Mouse (Mus musculus) liver, embryonic 13.5 days (tissue): ENCODE results near the gene Ppp5c. TPM values are rescaled to one million over a fixed set of nuclear protein-coding genes. Genes with fewer than 3 reads are reported as not detected.

Experiments used
- ATAC-seq: fragments of 200-750 bp; cut with Nextera tagmentation; 2 replicates; pipeline ENCODE4 v1.8.0; 2017; ENCODE audit warnings: low read depth, mild to moderate bottlenecking, moderate number of reproducible peaks, moderate library complexity
- DNase-seq: peaks from one replicate; pipeline ENCODE4 v3.0.0; 2022
- H3K27ac ChIP-seq: fragments of 300-500 bp; sonication (generic); 2 replicates; pipeline ENCODE4 v1.5.1; 2015; ENCODE audit warnings: moderate library complexity, mild to moderate bottlenecking, inconsistent platforms
- H3K27me3 ChIP-seq: fragments of 300-500 bp; sonication (generic); 2 replicates; pipeline ENCODE4 v1.6.1; 2015; ENCODE audit warnings: mild to moderate bottlenecking, inconsistent platforms
- H3K36me3 ChIP-seq: fragments of 300-500 bp; sonication (generic); 2 replicates; pipeline ENCODE4 v1.6.1; 2015; ENCODE audit warnings: mild to moderate bottlenecking, inconsistent platforms
- H3K4me1 ChIP-seq: fragments of 300-500 bp; sonication (generic); replicated peaks from 2 replicates; pipeline ENCODE4 v1.6.1; 2015; ENCODE audit warnings: inconsistent platforms
- H3K4me2 ChIP-seq: fragments of 300-500 bp; sonication (generic); 2 replicates; pipeline ENCODE4 v1.6.1; 2015; ENCODE audit warnings: inconsistent platforms, mild to moderate bottlenecking, moderate library complexity
- H3K4me3 ChIP-seq: fragments of 300-500 bp; sonication (generic); replicated peaks from 2 replicates; pipeline ENCODE4 v1.5.1; 2015; ENCODE audit warnings: mild to moderate bottlenecking, inconsistent platforms
- H3K9ac ChIP-seq: fragments of 300-500 bp; sonication (generic); 2 replicates; pipeline ENCODE4 v1.6.1; 2015; ENCODE audit warnings: mild to moderate bottlenecking, inconsistent platforms
- H3K9me3 ChIP-seq: fragments of 300-500 bp; sonication (generic); replicated peaks from 2 replicates; pipeline ENCODE4 v1.6.1; 2016; ENCODE audit warnings: inconsistent platforms
- WGBS: fragments of 180-500 bp; shearing (Covaris S2); methylation state at CpG from one replicate; pipeline ENCODE4 v1.1.7; 2015; ENCODE audit not compliant: insufficient replicate concordance; 5-methylcytosine and 5-hydroxymethylcytosine counted together
- polyA plus RNA-seq: library from polyadenylated mRNA; unstranded; fragments of >200 nt; fragmentation: Nextera tagmentation; extraction: Ambion mirVana; gene quantifications from 2 replicates; pipeline ENCODE4 v1.2.1, GENCODE M21; 2015

Ppp5c gene
- polyA plus RNA-seq, 1 experiment from 2014 or later, result 54.0 TPM

- H3K36me3 ChIP-seq, result no peaks in the 10 kb centered on the region
- 30% methylated on average over 3 of the region's 3 CpGs for WGBS
- ATAC-seq, result no peak
Measured at GRCm38 (mm10) chr7:16971160-16971559, 56.6 kb downstream of the Ppp5c start.

GRCm38 (mm10) chr7:16968414-16968813 is 59.3 kb downstream of the Ppp5c start:
- H3K27ac ChIP-seq, result peak overlapping the region; percentile 57
- H3K27me3 ChIP-seq, result no peaks in the 10 kb centered on the region
- no peak overlapping the region for H3K4me2 ChIP-seq
- H3K36me3 ChIP-seq, result no peaks in the 10 kb centered on the region
- no peaks in the 10 kb centered on the region for H3K9me3 ChIP-seq
- 51% methylated on average over 6 of the region's 6 CpGs for WGBS
- H3K4me1 ChIP-seq, result no peaks in the 10 kb centered on the region
- no peak overlapping the region for H3K4me3 ChIP-seq
- no peak for DNase-seq
- ATAC-seq, result peak; percentile 41; the same call in 1 of the 2 replicates
- no peak overlapping the region for H3K9ac ChIP-seq

More at GRCm38 (mm10) chr7:16971160-16971559, 56.6 kb downstream of the Ppp5c start:
- DNase-seq, result no peak
- Histone ChIP-seq H3K9me3 (no peaks in the 10 kb centered on the region), H3K27me3 (no peaks in the 10 kb centered on the region), H3K4me1 (peaks cover 4% of the 10 kb centered on the region; the same call in 1 of the 2 replicates), H3K9ac (no peak overlapping the region), H3K4me3 (no peak overlapping the region), H3K27ac (no peak overlapping the region), H3K4me2 (no peak overlapping the region)

GRCm38 (mm10) chr7:16961678-16962077 is 66.0 kb downstream of the Ppp5c start:
- H3K4me3 ChIP-seq, result no peak overlapping the region
- DNase-seq (no peak), ATAC-seq (no peak)
- no peak overlapping the region for H3K4me2 ChIP-seq
- H3K9me3 ChIP-seq, result no peaks in the 10 kb centered on the region
- no peaks in the 10 kb centered on the region for H3K36me3 ChIP-seq
- no peak overlapping the region for H3K9ac ChIP-seq
- H3K27me3 ChIP-seq, result peaks cover 22% of the 10 kb centered on the region; the same call in 1 of the 2 replicates
- no peaks in the 10 kb centered on the region for H3K4me1 ChIP-seq
- WGBS, result 51% methylated on average over 5 of the region's 5 CpGs
- no peak overlapping the region for H3K27ac ChIP-seq

- Histone ChIP-seq H3K27me3 (peaks cover 22% of the 10 kb centered on the region; the same call in 1 of the 2 replicates), H3K27ac (no peak within 1 kb of the TSS), H3K4me3 (no peak within 1 kb of the TSS), H3K4me1 (no peaks in the 10 kb centered on the region), H3K36me3 (no peaks in the 10 kb centered on the region), H3K4me2 (no peak within 1 kb of the TSS), H3K9me3 (no peaks in the 10 kb centered on the region), H3K9ac (no peak within 1 kb of the TSS)
- DNase-seq, result no peak
- 36% methylated on average over 16 of the region's 17 CpGs for WGBS
- ATAC-seq, result no peak
Measured at GRCm38 (mm10) chr7:16959539-16960187, 68.1 kb downstream of the Ppp5c start, which contains the start of gene Pnmal1. Gene Pnmal1 (plus strand): TSS chr7:16959679.

- no peak overlapping the region for H3K4me2 ChIP-seq
- no peak overlapping the region for H3K4me3 ChIP-seq
- no peak overlapping the region for H3K27ac ChIP-seq
- ATAC-seq (no peak), DNase-seq (no peak)
- 59% methylated on average over 15 of the region's 15 CpGs for WGBS
- no peak overlapping the region for H3K9ac ChIP-seq
- no peaks in the 10 kb centered on the region for H3K36me3 ChIP-seq
- peaks cover 22% of the 10 kb centered on the region; the same call in 1 of the 2 replicates for H3K27me3 ChIP-seq
- no peaks in the 10 kb centered on the region for H3K9me3 ChIP-seq
- no peaks in the 10 kb centered on the region; the same call in 1 of the 2 replicates for H3K4me1 ChIP-seq
Measured at GRCm38 (mm10) chr7:16956410-16957265, 71.1 kb downstream of the Ppp5c start.

- DNase-seq (no peak), ATAC-seq (no peak)
- Histone ChIP-seq H3K27me3 (peaks cover 17% of the 10 kb centered on the region; the same call in 1 of the 2 replicates), H3K4me3 (no peak overlapping the region), H3K4me2 (no peak overlapping the region), H3K36me3 (no peaks in the 10 kb centered on the region), H3K4me1 (peaks cover 3% of the 10 kb centered on the region; the same call in 1 of the 2 replicates), H3K27ac (no peak overlapping the region), H3K9ac (no peak overlapping the region), H3K9me3 (no peaks in the 10 kb centered on the region)
- 41% methylated on average over 4 of the region's 4 CpGs for WGBS
Measured at GRCm38 (mm10) chr7:16955712-16956111, 72.0 kb downstream of the Ppp5c start.

Other genes starting within 250 kb of the Ppp5c start
- 92.3 and 93.0 TPM in 2 replicates for gene Slc1a5, start 246.6 kb downstream of the Ppp5c start, polyA plus RNA-seq
- 32.8 and 34.0 TPM in 2 replicates for gene Strn4, start 212.0 kb downstream of the Ppp5c start, polyA plus RNA-seq
- 10.0 and 10.7 TPM in 2 replicates for gene Fkrp, start 211.2 kb downstream of the Ppp5c start, polyA plus RNA-seq
- gene Prkd2, start 185.0 kb downstream of the Ppp5c start, polyA plus RNA-seq, result 2.7 and 3.5 TPM in 2 replicates
- gene Dact3, start 152.6 kb downstream of the Ppp5c start, polyA plus RNA-seq, result 0.15 and 0.17 TPM in 2 replicates
- 0.67 and 0.81 TPM in 2 replicates for gene Gng8, start 136.1 kb downstream of the Ppp5c start, polyA plus RNA-seq
- 1.0 and 1.5 TPM in 2 replicates for gene Ptgir, start 121.4 kb downstream of the Ppp5c start, polyA plus RNA-seq
- gene Calm3, start 103.8 kb downstream of the Ppp5c start, polyA plus RNA-seq, result 92.0 and 102 TPM in 2 replicates
- 0.34 and 0.61 TPM in 2 replicates for gene Pnmal2, start 83.2 kb downstream of the Ppp5c start, polyA plus RNA-seq
- gene Pnmal1, start 68.2 kb downstream of the Ppp5c start, polyA plus RNA-seq, result 0.07 and 0.10 TPM in 2 replicates
- gene Gm42372, start 44.8 kb downstream of the Ppp5c start, polyA plus RNA-seq, result 0.07 and 0.09 TPM in 2 replicates
- 2.8 and 3.6 TPM in 2 replicates for gene Ccdc8, start 35.2 kb downstream of the Ppp5c start, polyA plus RNA-seq
- 12.6 and 14.8 TPM in 2 replicates for gene Hif3a, start 34.5 kb upstream of the Ppp5c start, polyA plus RNA-seq
- 0.08 and 0.09 TPM in 2 replicates for gene Psg16, start 46.1 kb upstream of the Ppp5c start, polyA plus RNA-seq
- gene Ceacam3, start 122.4 kb upstream of the Ppp5c start, polyA plus RNA-seq, result not detected in 2 replicates
- gene Psg29, start 175.6 kb upstream of the Ppp5c start, polyA plus RNA-seq, result not detected in 2 replicates